Mouse (Mus musculus): ENCODE data around the gene Fam110a. TPM values are rescaled to one million over a fixed set of nuclear protein-coding genes. Genes with fewer than 3 reads are reported as not detected.

The Fam110a gene
- total and polyA plus RNA-seq, 3 experiments, result 4.3 to 6.6 (median 4.7) TPM

- TF ChIP-seq POLR2A (IDR thresholded peaks at IDR 0.05; ENCODE audit: insufficient read depth, low read depth, low read length) (no peak), CTCF (IDR thresholded peaks at IDR 0.05) (no peak), EP300 (IDR thresholded peaks at IDR 0.05; ENCODE audit: insufficient read depth, low read depth, low read length) (no peak)
- no peak overlapping the region for H3K4me3 ChIP-seq
- no peaks in the 10 kb centered on the region for H3K79me2 ChIP-seq (replicated peaks; ENCODE audit: control insufficient read depth, insufficient read depth, low read length)
- H3K27ac ChIP-seq, result no peak overlapping the region; the same call in 1 of the 2 replicates
- H3K27me3 ChIP-seq (ENCODE audit: control insufficient read depth, insufficient read depth, low read length), result no peaks in the 10 kb centered on the region
- H3K36me3 ChIP-seq (ENCODE audit: control insufficient read depth, insufficient read depth, low read length), result no peaks in the 10 kb centered on the region
- intact Hi-C loops (cut with DNase I), result no loop called here
- 72% methylated on average over 8 of the region's 8 CpGs for whole genome bisulfite sequencing
- no peak for DNase-seq
- H3K9ac ChIP-seq (ENCODE audit: low read depth, low read length), result no peak overlapping the region
- H3K4me1 ChIP-seq (ENCODE audit: control insufficient read depth, insufficient read depth, low read length), result no peaks in the 10 kb centered on the region; the same call in 1 of the 2 replicates
These were observed 6.9 kb upstream of the Fam110a start for GRCm38 (mm10) chr2:151986958-151987357.

GRCm38 (mm10) chr2:151985426-151986172 is 5.6 kb upstream of the Fam110a start:
- no peaks in the 10 kb centered on the region for H3K79me2 ChIP-seq (replicated peaks; ENCODE audit: control insufficient read depth, insufficient read depth, low read length)
- WGBS, result 56% methylated on average over 7 of the region's 7 CpGs
- H3K27ac ChIP-seq, result peak overlapping the region; percentile 45
- no peaks in the 10 kb centered on the region for H3K36me3 ChIP-seq (ENCODE audit: control insufficient read depth, insufficient read depth, low read length)
- no peak overlapping the region for H3K9ac ChIP-seq (ENCODE audit: low read depth, low read length)
- intact Hi-C loops (cut with DNase I), result no loop called here
- TF ChIP-seq EP300 (IDR thresholded peaks at IDR 0.05; ENCODE audit: insufficient read depth, low read depth, low read length) (no peak), CTCF (IDR thresholded peaks at IDR 0.05) (no peak), POLR2A (IDR thresholded peaks at IDR 0.05; ENCODE audit: insufficient read depth, low read depth, low read length) (no peak)
- peaks cover under 1% of the 10 kb centered on the region; the same call in 1 of the 2 replicates for H3K4me1 ChIP-seq (ENCODE audit: control insufficient read depth, insufficient read depth, low read length)
- no peak for DNase-seq
- H3K27me3 ChIP-seq (ENCODE audit: control insufficient read depth, insufficient read depth, low read length), result no peaks in the 10 kb centered on the region
- H3K4me3 ChIP-seq, result no peak overlapping the region

- Histone ChIP-seq H3K4me3 (no peak overlapping the region), H3K79me2 (replicated peaks; ENCODE audit: control insufficient read depth, insufficient read depth, low read length) (no peaks in the 10 kb centered on the region), H3K9ac (ENCODE audit: low read depth, low read length) (no peak overlapping the region), H3K27me3 (ENCODE audit: control insufficient read depth, insufficient read depth, low read length) (no peaks in the 10 kb centered on the region), H3K36me3 (ENCODE audit: control insufficient read depth, insufficient read depth, low read length) (no peaks in the 10 kb centered on the region), H3K4me1 (ENCODE audit: control insufficient read depth, insufficient read depth, low read length) (peaks cover 8% of the 10 kb centered on the region), H3K27ac (peak overlapping the region; percentile 45)
- TF ChIP-seq POLR2A (IDR thresholded peaks at IDR 0.05; ENCODE audit: insufficient read depth, low read depth, low read length), result no peak
- WGBS, result 65% methylated on average over 9 of the region's 9 CpGs
- intact Hi-C loops (cut with DNase I), result no loop called here
- DNase-seq, result no peak
These were observed 4.0 kb upstream of the Fam110a start for GRCm38 (mm10) chr2:151984019-151984418.

- H3K9ac ChIP-seq (ENCODE audit: low read depth, low read length), result no peak overlapping the region
- H3K27me3 ChIP-seq (ENCODE audit: control insufficient read depth, insufficient read depth, low read length), result no peaks in the 10 kb centered on the region
- no peak overlapping the region for H3K27ac ChIP-seq
- intact Hi-C loops (cut with DNase I), result no loop called here
- no peaks in the 10 kb centered on the region for H3K36me3 ChIP-seq (ENCODE audit: control insufficient read depth, insufficient read depth, low read length)
- no peaks in the 10 kb centered on the region for H3K79me2 ChIP-seq (replicated peaks; ENCODE audit: control insufficient read depth, insufficient read depth, low read length)
- TF ChIP-seq EP300 (IDR thresholded peaks at IDR 0.05; ENCODE audit: insufficient read depth, low read depth, low read length) (no peak), CTCF (IDR thresholded peaks at IDR 0.05) (no peak), POLR2A (IDR thresholded peaks at IDR 0.05; ENCODE audit: insufficient read depth, low read depth, low read length) (no peak)
- DNase-seq, result no peak
- H3K4me3 ChIP-seq, result no peak overlapping the region
- H3K4me1 ChIP-seq (ENCODE audit: control insufficient read depth, insufficient read depth, low read length), result peaks cover 20% of the 10 kb centered on the region
These were observed 2.5 kb upstream of the Fam110a start for GRCm38 (mm10) chr2:151982476-151982875.

GRCm38 (mm10) chr2:151981268-151981667 is 1.2 kb upstream of the Fam110a start:
- Histone ChIP-seq H3K36me3 (ENCODE audit: control insufficient read depth, insufficient read depth, low read length) (no peaks in the 10 kb centered on the region), H3K27me3 (ENCODE audit: control insufficient read depth, insufficient read depth, low read length) (no peaks in the 10 kb centered on the region), H3K9ac (ENCODE audit: low read depth, low read length) (no peak overlapping the region), H3K79me2 (replicated peaks; ENCODE audit: control insufficient read depth, insufficient read depth, low read length) (no peaks in the 10 kb centered on the region), H3K4me1 (ENCODE audit: control insufficient read depth, insufficient read depth, low read length) (peaks cover 24% of the 10 kb centered on the region), H3K27ac (no peak overlapping the region), H3K4me3 (no peak overlapping the region)
- TF ChIP-seq CTCF (IDR thresholded peaks at IDR 0.05), result no peak
- no peak for TF ChIP-seq EP300 (IDR thresholded peaks at IDR 0.05; ENCODE audit: insufficient read depth, low read depth, low read length)
- TF ChIP-seq POLR2A (IDR thresholded peaks at IDR 0.05; ENCODE audit: insufficient read depth, low read depth, low read length), result no peak
- intact Hi-C loops (cut with DNase I), result no loop called here
- no peak for DNase-seq
- 78% methylated on average over 6 of the region's 6 CpGs for WGBS

- no peak for TF ChIP-seq POLR2A (IDR thresholded peaks at IDR 0.05; ENCODE audit: insufficient read depth, low read depth, low read length)
- TF ChIP-seq EP300 (IDR thresholded peaks at IDR 0.05; ENCODE audit: insufficient read depth, low read depth, low read length), result no peak
- no peak for TF ChIP-seq CTCF (IDR thresholded peaks at IDR 0.05)
- Histone ChIP-seq H3K9ac (ENCODE audit: low read depth, low read length) (no peak overlapping the region), H3K79me2 (replicated peaks; ENCODE audit: control insufficient read depth, insufficient read depth, low read length) (no peaks in the 10 kb centered on the region), H3K4me1 (ENCODE audit: control insufficient read depth, insufficient read depth, low read length) (peaks cover 24% of the 10 kb centered on the region), H3K36me3 (ENCODE audit: control insufficient read depth, insufficient read depth, low read length) (no peaks in the 10 kb centered on the region), H3K27me3 (ENCODE audit: control insufficient read depth, insufficient read depth, low read length) (no peaks in the 10 kb centered on the region), H3K27ac (peak overlapping the region; percentile 83), H3K4me3 (peak overlapping the region; percentile 64)
- DNase-seq, result no peak
- 47% methylated on average over 3 of the region's 3 CpGs for WGBS
- intact Hi-C loops (cut with DNase I), result no loop called here
These were observed 305 bp upstream of the Fam110a start for GRCm38 (mm10) chr2:151980355-151980693.

Measured in heart, adult 2 months (tissue).